Mouse (Mus musculus) MEL (cell line): ENCODE measurements around the gene Sema4f. TPM values are rescaled to one million over a fixed set of nuclear protein-coding genes. Genes with fewer than 3 reads are reported as not detected.

Source experiments
- DNase-seq: peaks from one replicate; pipeline ENCODE4 v3.0.0; 2011; ENCODE audit warnings: low read depth, low spot score
- H3K27ac ChIP-seq: 2 replicates; pipeline ENCODE4 v1.5.1; 2012; ENCODE audit warnings: low read depth, mild to moderate bottlenecking, control low read depth, low read length, moderate library complexity; ENCODE audit not compliant: control insufficient read depth
- H3K27me3 ChIP-seq, 2 experiments: fragments of 150-350 bp in 1 of 2; sonication (generic) in 1 of 2; 2 replicates each; pipeline ENCODE4 v1.6.1; 2012; ENCODE audit warnings: low read length in 2 of 2, mild to moderate bottlenecking in 2 of 2, improper control_type of control experiment in 1 of 2, moderate library complexity in 1 of 2; ENCODE audit not compliant: insufficient read depth in 2 of 2, control insufficient read depth in 1 of 2
- H3K36me3 ChIP-seq, 2 experiments: 2 replicates each; pipeline ENCODE4 v1.6.1; 2012 to 2014; ENCODE audit warnings: low read length in 2 of 2, improper control_type of control experiment in 1 of 2, inconsistent platforms in 1 of 2, mild to moderate bottlenecking in 1 of 2; ENCODE audit not compliant: insufficient read depth in 2 of 2, control insufficient read depth in 1 of 2
- H3K4me1 ChIP-seq, 2 experiments: fragments of 150-350 bp in 1 of 2; sonication (generic) in 1 of 2; 2 replicates each; pipeline ENCODE4 v1.6.1; 2012; ENCODE audit warnings: low read length in 2 of 2, improper control_type of control experiment in 1 of 2, mild to moderate bottlenecking in 1 of 2; ENCODE audit not compliant: insufficient read depth in 2 of 2, control insufficient read depth in 1 of 2
- H3K4me3 ChIP-seq, 2 experiments: fragments of 150-350 bp in 1 of 2; sonication (generic) in 1 of 2; 2 replicates each; pipeline ENCODE4 v1.5.1; 2012; ENCODE audit warnings: low read depth in 2 of 2, low read length in 2 of 2, mild to moderate bottlenecking in 2 of 2, moderate library complexity in 2 of 2, control low read depth in 1 of 2, improper control_type of control experiment in 1 of 2; ENCODE audit not compliant: control insufficient read depth in 1 of 2, insufficient read depth in 1 of 2
- H3K79me2 ChIP-seq: 2 replicates; pipeline ENCODE4 v1.6.1; 2012; ENCODE audit warnings: mild to moderate bottlenecking, low read length, moderate library complexity; ENCODE audit not compliant: control insufficient read depth, poor library complexity, insufficient read depth
- H3K9ac ChIP-seq: 2 replicates; pipeline ENCODE4 v1.6.1; 2012; ENCODE audit warnings: low read depth, mild to moderate bottlenecking, control low read depth, low read length, moderate library complexity; ENCODE audit not compliant: control insufficient read depth, poor library complexity, severe bottlenecking
- H3K9me3 ChIP-seq: fragments of 150-350 bp; sonication (generic); replicated peaks from 2 replicates; pipeline ENCODE4 v1.6.1; 2012; ENCODE audit warnings: mild to moderate bottlenecking, low read length, improper control_type of control experiment, moderate library complexity; ENCODE audit not compliant: insufficient read depth
- BHLHE40 ChIP-seq: IDR thresholded peaks from 2 replicates; pipeline ENCODE4 v1.6.1; 2012; ENCODE audit warnings: low read depth, mild to moderate bottlenecking, inconsistent platforms, low read length, improper control_type of control experiment, borderline replicate concordance
- CHD1 ChIP-seq: IDR thresholded peaks from 2 replicates; pipeline ENCODE4 v1.6.1; 2012; ENCODE audit warnings: low read depth, mild to moderate bottlenecking, inconsistent platforms, low read length, improper control_type of control experiment
- CTCF ChIP-seq, 3 experiments: IDR thresholded peaks in 2 of 3; conservative IDR thresholded peaks in 1 of 3; 2 replicates each; pipeline ENCODE4 v1.5.1; 2011 to 2012; ENCODE audit warnings: low read length in 3 of 3, low read depth in 2 of 3, mild to moderate bottlenecking in 2 of 3, improper control_type of control experiment in 1 of 3, inconsistent platforms in 1 of 3, mixed read lengths in 1 of 3, moderate library complexity in 1 of 3; ENCODE audit not compliant: control insufficient read depth in 1 of 3, insufficient read depth in 1 of 3, poor library complexity in 1 of 3, severe bottlenecking in 1 of 3
- ELF1 ChIP-seq: IDR thresholded peaks from 2 replicates; pipeline ENCODE4 v1.6.1; 2014; ENCODE audit warnings: low read depth, mild to moderate bottlenecking, inconsistent platforms, low read length, improper control_type of control experiment, moderate library complexity
- EP300 ChIP-seq, 2 experiments: IDR thresholded peaks; 2 replicates each; pipeline ENCODE4 v1.6.1; 2011; ENCODE audit warnings: improper control_type of control experiment in 2 of 2, low read length in 2 of 2, low read depth in 1 of 2, mild to moderate bottlenecking in 1 of 2
- ETS1 ChIP-seq: IDR thresholded peaks from 2 replicates; pipeline ENCODE4 v1.6.1; 2012; ENCODE audit warnings: low read depth, mild to moderate bottlenecking, inconsistent platforms, low read length, improper control_type of control experiment, moderate library complexity
- GABPA ChIP-seq: IDR thresholded peaks from 2 replicates; pipeline ENCODE4 v1.6.1; 2012; ENCODE audit warnings: low read depth, mild to moderate bottlenecking, inconsistent platforms, low read length, improper control_type of control experiment, moderate library complexity
- GATA1 ChIP-seq: IDR thresholded peaks from 2 replicates; pipeline ENCODE4 v1.6.1; 2011; ENCODE audit warnings: low read depth, low read length, improper control_type of control experiment
- JUND ChIP-seq: IDR thresholded peaks from 2 replicates; pipeline ENCODE4 v1.6.1; 2011; ENCODE audit warnings: low read depth, mild to moderate bottlenecking, improper control_type of control experiment, low read length
- KAT2A ChIP-seq: conservative IDR thresholded peaks from 2 replicates; pipeline ENCODE4 v1.6.1; 2012; ENCODE audit warnings: low read depth, low read length, improper control_type of control experiment, inconsistent platforms
- MAFK ChIP-seq: IDR thresholded peaks from 2 replicates; pipeline ENCODE4 v1.6.1; 2011; ENCODE audit warnings: low read depth, mild to moderate bottlenecking, low read length, improper control_type of control experiment, borderline replicate concordance
- MAZ ChIP-seq: IDR thresholded peaks from 2 replicates; pipeline ENCODE4 v1.6.1; 2012; ENCODE audit warnings: low read depth, mild to moderate bottlenecking, inconsistent platforms, low read length, improper control_type of control experiment
- MXI1 ChIP-seq: IDR thresholded peaks from 2 replicates; pipeline ENCODE4 v1.6.1; 2011; ENCODE audit warnings: mild to moderate bottlenecking, low read depth, low read length, improper control_type of control experiment
- NRF1 ChIP-seq: IDR thresholded peaks from 2 replicates; pipeline ENCODE4 v1.6.1; 2014; ENCODE audit warnings: low read depth, mild to moderate bottlenecking, inconsistent platforms, low read length, improper control_type of control experiment, moderate library complexity; ENCODE audit not compliant: poor library complexity, insufficient read depth, severe bottlenecking
- POLR2A ChIP-seq, 2 experiments: IDR thresholded peaks; 2 replicates each; pipeline ENCODE4 v1.6.1; 2011 to 2012; ENCODE audit warnings: low read length in 2 of 2, mild to moderate bottlenecking in 2 of 2, control low read depth in 1 of 2, improper control_type of control experiment in 1 of 2, low read depth in 1 of 2, moderate library complexity in 1 of 2; ENCODE audit not compliant: control insufficient read depth in 1 of 2, insufficient read depth in 1 of 2, poor library complexity in 1 of 2
- POLR2AphosphoS2 ChIP-seq: IDR thresholded peaks from 2 replicates; pipeline ENCODE4 v1.6.1; 2011; ENCODE audit warnings: low read length, improper control_type of control experiment
- POLR2AphosphoS5 ChIP-seq: IDR thresholded peaks from 2 replicates; pipeline ENCODE4 v1.6.1; 2012; ENCODE audit warnings: low read depth, borderline replicate concordance, mild to moderate bottlenecking, inconsistent platforms, low read length, moderate library complexity, mixed read lengths
- RCOR1 ChIP-seq: IDR thresholded peaks from 2 replicates; pipeline ENCODE4 v1.6.1; 2012; ENCODE audit warnings: low read depth, mild to moderate bottlenecking, inconsistent platforms, low read length, improper control_type of control experiment
- TBP ChIP-seq: IDR thresholded peaks from 2 replicates; pipeline ENCODE4 v1.8.0; 2011; ENCODE audit warnings: low read depth, low read length, improper control_type of control experiment
- TCF12 ChIP-seq: IDR thresholded peaks from 2 replicates; pipeline ENCODE4 v1.6.1; 2014; ENCODE audit warnings: low read depth, mild to moderate bottlenecking, inconsistent platforms, low read length, improper control_type of control experiment, moderate library complexity
- UBTF ChIP-seq: IDR thresholded peaks from 2 replicates; pipeline ENCODE4 v1.6.1; 2012; ENCODE audit warnings: low read depth, mild to moderate bottlenecking, inconsistent platforms, low read length, improper control_type of control experiment, moderate library complexity, borderline replicate concordance; ENCODE audit not compliant: insufficient read depth
- ZKSCAN1 ChIP-seq: IDR thresholded peaks from 2 replicates; pipeline ENCODE4 v1.6.1; 2012; ENCODE audit warnings: low read depth, mild to moderate bottlenecking, inconsistent platforms, low read length, improper control_type of control experiment, moderate library complexity
- ZNF384 ChIP-seq: IDR thresholded peaks from 2 replicates; pipeline ENCODE4 v1.6.1; 2012; ENCODE audit warnings: low read depth, mild to moderate bottlenecking, inconsistent platforms, low read length, improper control_type of control experiment
- polyA plus RNA-seq, 2 experiments: library from polyadenylated mRNA; stranded (reverse) in 1 of 2; unstranded in 1 of 2; fragments of >175 nt in 1 of 2; fragments of >200 nt in 1 of 2; gene quantifications; 2 replicates each; pipeline versions ENCODE4 v1.2.1 to v1.2.4; 2012; ENCODE audit warnings: low replicate concordance in 2 of 2, low read depth in 1 of 2; ENCODE audit not compliant: insufficient read length in 2 of 2, insufficient read depth in 1 of 2, missing spikeins in 1 of 2
- total RNA-seq: library from RNA; depleted of rRNA; stranded (reverse); fragments of 300-350 nt; gene quantifications from 2 replicates; pipeline ENCODE4 v1.2.3, GENCODE M21; 2012

The Sema4f gene
- total and polyA plus RNA-seq, 3 experiments = 0.01 to 0.04 TPM; not detected in 1

GRCm38 (mm10) chr6:82926528-82926927 is 13.0 kb downstream of the Sema4f start:
- DNase-seq = no peak
- no peaks in the 10 kb centered on the region for H3K9me3 ChIP-seq
- H3K4me1 ChIP-seq = no peaks in the 10 kb centered on the region
- peaks cover 26 to 27% of the 10 kb centered on the region in 2 experiments for H3K27me3 ChIP-seq
- no peak for TF ChIP-seq BHLHE40
- no peak for TF ChIP-seq GABPA
- TF ChIP-seq UBTF = no peak
- no peak for TF ChIP-seq ZNF384
- TF ChIP-seq MXI1 = no peak
- no peak for TF ChIP-seq ETS1
- TF ChIP-seq NRF1 = no peak
- no peak for TF ChIP-seq CHD1
- TF ChIP-seq KAT2A = no peak
- no peak for TF ChIP-seq MAZ
- no peaks in the 10 kb centered on the region for H3K79me2 ChIP-seq
- no peak overlapping the region for H3K4me3 ChIP-seq
- no peak overlapping the region for H3K27ac ChIP-seq
- no peak overlapping the region for H3K9ac ChIP-seq
- no peaks in the 10 kb centered on the region for H3K36me3 ChIP-seq

GRCm38 (mm10) chr6:82926106-82926505 is 13.5 kb downstream of the Sema4f start:
- no peaks in the 10 kb centered on the region for H3K4me1 ChIP-seq
- DNase-seq = no peak

More at GRCm38 (mm10) chr6:82926106-82926505, 13.5 kb downstream of the Sema4f start:
- Histone ChIP-seq H3K36me3 (no peaks in the 10 kb centered on the region), H3K27me3 (peaks cover 26 to 27% of the 10 kb centered on the region in 2 experiments), H3K27ac (no peak overlapping the region), H3K9me3 (no peaks in the 10 kb centered on the region), H3K9ac (no peak overlapping the region), H3K79me2 (no peaks in the 10 kb centered on the region), H3K4me3 (no peak overlapping the region)
- no peak for TF ChIP-seq TBP
- TF ChIP-seq MAFK = no peak
- no peak for TF ChIP-seq GATA1
- no peak for TF ChIP-seq GABPA
- no peak for TF ChIP-seq MAZ
- no peak for TF ChIP-seq EP300 (IDR thresholded peaks at IDR 0.05; ENCODE audit: low read depth in 1 of 2, low read length in 2 of 2)
- no peak for TF ChIP-seq POLR2AphosphoS5
- TF ChIP-seq JUND = no peak
- TF ChIP-seq POLR2A (IDR thresholded peaks at IDR 0.05; ENCODE audit: control insufficient read depth in 1 of 2, insufficient read depth in 1 of 2, low read depth in 1 of 2, low read length in 2 of 2, poor library complexity in 1 of 2) = no peak
- TF ChIP-seq ELF1 = no peak
- no peak for TF ChIP-seq CTCF (IDR thresholded peaks at IDR 0.05 in 2 of 3, conservative IDR thresholded peaks at IDR 0.05 in 1 of 3; ENCODE audit: control insufficient read depth in 1 of 3, insufficient read depth in 1 of 3, low read depth in 2 of 3, low read length in 3 of 3, poor library complexity in 1 of 3, severe bottlenecking in 1 of 3)
- no peak for TF ChIP-seq ZKSCAN1
- TF ChIP-seq TCF12 = no peak
- TF ChIP-seq ETS1 = no peak
- TF ChIP-seq POLR2AphosphoS2 = no peak
- TF ChIP-seq MXI1 = no peak
- no peak for TF ChIP-seq RCOR1
